Mouse (Mus musculus) heart, embryonic 12.5 days (tissue): Measurements from ENCODE around the gene Rbpjl. TPM values are rescaled to one million over a fixed set of nuclear protein-coding genes. Genes with fewer than 3 reads are reported as not detected.

Experiments used
- ATAC-seq: fragments of 200-750 bp; cut with Nextera tagmentation; 2 replicates; pipeline ENCODE4 v1.8.0; 2017; ENCODE audit warnings: moderate TSS enrichment, moderate library complexity; ENCODE audit not compliant: insufficient number of reproducible peaks, low FRiP score
- H3K27ac ChIP-seq: fragments of 300-500 bp; sonication (generic); 2 replicates; pipeline ENCODE4 v1.5.1; 2016; ENCODE audit warnings: mild to moderate bottlenecking, moderate library complexity; ENCODE audit not compliant: poor library complexity, severe bottlenecking
- H3K27me3 ChIP-seq: fragments of 300-500 bp; sonication (generic); replicated peaks from 2 replicates; pipeline ENCODE4 v1.6.1; 2016; ENCODE audit warnings: mild to moderate bottlenecking, moderate library complexity
- H3K36me3 ChIP-seq: fragments of 300-500 bp; sonication (generic); 2 replicates; pipeline ENCODE4 v1.6.1; 2016; ENCODE audit warnings: mild to moderate bottlenecking, moderate library complexity
- H3K4me1 ChIP-seq: fragments of 300-500 bp; sonication (generic); replicated peaks from 2 replicates; pipeline ENCODE4 v1.6.1; 2016; ENCODE audit warnings: mild to moderate bottlenecking
- H3K4me2 ChIP-seq: fragments of 300-500 bp; sonication (generic); 2 replicates; pipeline ENCODE4 v1.6.1; 2016; ENCODE audit warnings: mild to moderate bottlenecking, moderate library complexity
- H3K4me3 ChIP-seq: fragments of 300-500 bp; sonication (generic); 2 replicates; pipeline ENCODE4 v1.5.1; 2016; ENCODE audit warnings: mild to moderate bottlenecking
- H3K9ac ChIP-seq: fragments of 300-500 bp; sonication (generic); 2 replicates; pipeline ENCODE4 v1.6.1; 2016; ENCODE audit warnings: mild to moderate bottlenecking, moderate library complexity
- H3K9me3 ChIP-seq: fragments of 300-500 bp; sonication (generic); replicated peaks from 2 replicates; pipeline ENCODE4 v1.6.1; 2016; ENCODE audit warnings: mild to moderate bottlenecking, moderate library complexity
- WGBS: fragments of 180-500 bp; shearing (Covaris S2); methylation state at CpG from one replicate; pipeline ENCODE4 v1.1.7; 2016; 5-methylcytosine and 5-hydroxymethylcytosine counted together
- polyA plus RNA-seq: library from polyadenylated mRNA; unstranded; fragments of >200 nt; fragmentation: Nextera tagmentation; extraction: Ambion mirVana; gene quantifications from 2 replicates; pipeline ENCODE4 v1.2.1, GENCODE M21; 2016

The Rbpjl gene
- polyA plus RNA-seq, 1 experiment from 2014 or later, result 0.19 TPM

DNA sequence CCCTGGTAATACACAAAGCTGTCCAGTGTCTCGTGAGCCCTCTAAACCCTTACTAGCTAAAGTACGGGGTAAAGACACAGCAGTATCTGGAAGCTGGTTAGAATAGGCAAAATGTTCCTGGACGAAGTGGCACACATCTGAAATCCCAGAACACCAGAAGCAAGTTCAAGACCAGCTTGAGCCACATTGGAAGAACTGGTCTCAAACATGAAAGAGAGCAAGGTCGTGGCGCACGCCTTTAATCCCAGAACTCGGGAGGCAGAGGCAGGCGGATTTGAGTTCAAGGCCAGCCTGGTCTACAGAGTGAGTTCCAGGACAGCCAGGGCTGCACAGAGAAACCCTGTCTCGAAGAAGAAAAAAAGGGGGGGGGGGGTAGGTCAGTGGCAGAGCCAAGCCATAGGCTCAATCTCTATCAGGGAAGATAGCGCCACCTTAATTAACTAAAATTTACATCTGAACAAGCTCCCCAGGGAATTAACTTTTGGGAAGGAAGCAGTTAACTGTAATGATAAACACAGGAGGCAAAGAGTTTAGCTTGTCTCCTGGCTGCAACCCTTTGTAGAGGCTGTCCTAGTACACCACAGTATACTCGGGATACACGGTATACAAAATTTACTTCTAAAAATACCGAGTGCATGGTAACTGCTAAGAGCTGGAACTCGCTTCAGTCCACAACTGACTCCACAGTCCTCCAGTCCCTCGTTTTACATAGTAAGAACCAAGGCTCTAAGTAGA is 27.1 kb downstream of the Rbpjl start:
- 48% methylated on average over 15 of the region's 15 CpGs for WGBS
- no peak for ATAC-seq
- Histone ChIP-seq H3K9me3 (no peaks in the 10 kb centered on the region), H3K4me3 (no peak overlapping the region), H3K9ac (no peak overlapping the region), H3K27ac (0 out of 2 replicates have a peak overlapping the region, but pooled peaks have one; percentile 8), H3K36me3 (peaks cover 39% of the 10 kb centered on the region), H3K27me3 (peaks cover 4% of the 10 kb centered on the region), H3K4me2 (no peak overlapping the region), H3K4me1 (peaks cover 56% of the 10 kb centered on the region)

DNA sequence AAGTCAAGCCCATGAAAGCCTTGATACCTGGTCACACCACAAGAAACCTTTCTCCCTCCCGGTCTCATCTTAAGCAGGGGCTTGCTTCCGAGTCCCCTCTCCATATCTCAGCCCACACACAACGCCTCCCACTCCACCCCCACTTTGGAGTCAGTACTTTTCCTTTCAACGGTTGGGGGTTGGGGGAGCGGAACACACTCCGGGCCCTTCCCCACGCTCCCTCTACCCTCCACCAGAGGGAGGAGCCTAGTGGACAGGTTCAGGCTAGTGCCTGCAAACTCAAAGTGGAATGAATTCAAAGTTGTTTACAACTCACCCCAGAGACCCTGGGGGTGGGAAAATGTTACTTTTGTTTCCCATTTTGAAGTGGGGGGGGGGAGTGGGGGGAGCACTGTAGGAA is 27.8 kb downstream of the Rbpjl start:
- Histone ChIP-seq H3K27ac (no peak overlapping the region), H3K36me3 (peaks cover 38% of the 10 kb centered on the region), H3K4me2 (peak overlapping the region; percentile 22), H3K4me1 (peaks cover 62% of the 10 kb centered on the region), H3K27me3 (peaks cover 4% of the 10 kb centered on the region), H3K9ac (no peak overlapping the region), H3K4me3 (no peak overlapping the region), H3K9me3 (no peaks in the 10 kb centered on the region)
- WGBS, result 5% methylated on average over 7 of the region's 7 CpGs
- ATAC-seq, result peak; percentile 49; the same call in 1 of the 2 replicates

DNA sequence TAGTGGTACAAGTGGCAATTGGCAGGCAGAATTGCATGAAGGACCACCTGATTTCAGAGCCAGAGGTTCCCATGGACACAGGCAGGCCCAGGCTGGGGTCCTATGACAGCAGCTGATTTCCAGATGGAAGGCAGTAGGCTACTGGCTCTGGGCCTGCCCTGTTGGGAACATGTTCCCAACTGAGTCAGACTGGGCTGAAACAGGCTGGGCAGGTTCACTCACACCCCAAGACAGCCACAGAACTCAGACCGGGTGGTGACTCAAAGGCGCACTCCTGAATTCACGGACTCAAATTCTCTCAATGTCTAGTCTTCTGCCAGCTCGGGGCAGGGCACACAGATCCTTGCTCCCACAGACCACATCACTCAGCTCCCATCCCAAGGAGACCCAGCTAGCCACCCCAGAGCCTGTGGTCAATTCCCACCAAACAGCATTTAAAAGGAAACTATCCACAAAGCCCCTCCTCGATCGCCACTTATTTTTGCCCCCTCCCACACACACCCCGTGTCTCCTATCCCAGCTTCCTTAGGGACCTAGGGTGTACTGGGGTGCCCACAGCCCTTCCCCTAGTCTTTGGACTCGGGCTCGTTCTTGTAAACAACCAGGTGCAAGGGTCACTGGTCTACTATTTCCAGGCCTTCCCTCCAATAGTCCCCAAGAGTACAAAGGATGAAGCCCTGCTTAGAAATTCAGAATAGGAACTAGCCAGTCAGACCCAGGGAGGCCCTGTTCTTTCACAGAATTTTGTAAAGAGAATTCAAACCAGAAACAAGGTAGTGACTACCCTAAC is 28.9 kb downstream of the Rbpjl start:
- no peak for ATAC-seq
- H3K36me3 ChIP-seq, result peaks cover 28% of the 10 kb centered on the region
- H3K27ac ChIP-seq, result peak overlapping the region; percentile 65
- WGBS, result 70% methylated on average over 9 of the region's 9 CpGs
- H3K9ac ChIP-seq, result 0 out of 2 replicates have a peak overlapping the region, but pooled peaks have one; percentile 27
- H3K4me3 ChIP-seq, result no peak overlapping the region
- H3K4me2 ChIP-seq, result peak overlapping the region; percentile 57
- peaks cover 70% of the 10 kb centered on the region for H3K4me1 ChIP-seq
- H3K9me3 ChIP-seq, result no peaks in the 10 kb centered on the region
- H3K27me3 ChIP-seq, result peaks cover 4% of the 10 kb centered on the region; the same call in 1 of the 2 replicates

DNA sequence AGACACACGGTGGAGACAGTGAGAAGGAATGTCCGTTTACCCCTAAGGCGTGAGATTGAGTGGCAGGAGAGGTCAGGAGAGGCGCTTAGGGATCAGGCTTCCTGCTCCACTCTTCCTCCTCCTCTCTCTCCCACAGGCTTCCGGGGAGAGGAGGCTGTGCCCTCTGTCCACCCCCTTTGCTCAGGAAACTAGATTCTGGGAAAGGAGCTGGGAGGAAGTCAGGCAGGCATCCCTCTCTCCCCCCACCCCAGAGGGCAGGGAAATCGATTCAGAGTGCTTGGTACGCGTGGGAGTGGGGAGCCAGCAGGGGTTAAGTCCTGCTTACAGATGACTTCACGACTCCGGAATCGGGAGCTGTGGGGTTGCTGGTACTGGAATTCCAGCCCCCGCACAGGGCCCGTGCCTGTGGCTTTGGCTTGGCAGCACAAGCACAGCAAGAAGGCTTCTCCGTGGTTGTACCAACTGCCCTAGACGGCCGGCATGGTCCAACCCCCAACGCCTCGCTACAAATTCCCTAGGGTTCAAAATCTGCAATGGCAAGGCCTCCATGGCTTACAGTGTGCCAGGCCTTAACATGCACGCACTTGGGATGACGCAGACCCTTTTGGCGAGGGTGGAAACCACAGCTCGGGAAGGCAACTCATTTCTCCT is 29.7 kb downstream of the Rbpjl start:
- Histone ChIP-seq H3K27ac (peak overlapping the region; percentile 65), H3K27me3 (peaks cover 4% of the 10 kb centered on the region; the same call in 1 of the 2 replicates), H3K4me2 (peak overlapping the region; percentile 57), H3K9ac (peak overlapping the region; percentile 55), H3K4me1 (peaks cover 78% of the 10 kb centered on the region), H3K4me3 (0 out of 2 replicates have a peak overlapping the region, but pooled peaks have one; percentile 2), H3K36me3 (peaks cover 21% of the 10 kb centered on the region), H3K9me3 (no peaks in the 10 kb centered on the region)
- ATAC-seq, result 0 out of 2 replicates have a peak, but pooled peaks have one; percentile 2
- WGBS, result 17% methylated on average over 22 of the region's 22 CpGs

DNA sequence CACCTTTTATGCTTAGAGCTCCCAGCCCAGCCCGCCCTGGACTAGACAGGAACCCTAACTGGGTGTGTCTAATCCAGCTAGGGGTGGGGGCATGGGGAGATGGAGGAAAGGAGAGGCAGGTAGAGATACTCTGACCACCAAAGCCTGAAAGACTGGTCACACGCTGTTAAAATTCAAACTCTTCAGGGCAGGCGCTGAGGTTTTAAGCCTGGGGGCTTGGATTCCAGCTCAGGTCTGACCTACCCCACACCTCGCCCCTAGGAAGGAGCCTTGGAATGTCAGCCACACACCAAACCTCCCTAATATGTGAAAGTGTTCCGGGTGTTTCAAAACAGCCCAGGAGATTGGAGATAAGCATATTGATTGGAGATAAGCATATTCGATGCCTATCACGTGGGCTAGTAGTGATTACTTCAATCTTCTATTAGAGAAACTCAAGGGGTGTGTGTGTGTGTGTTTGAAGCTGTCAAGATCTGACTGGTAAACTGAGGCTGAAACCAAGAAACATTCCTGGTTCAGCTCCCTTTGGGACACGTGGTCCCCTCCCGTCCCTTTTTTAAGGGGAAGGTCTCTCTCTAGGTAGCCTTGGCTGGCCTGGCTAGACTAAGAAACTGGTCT is 30.4 kb downstream of the Rbpjl start:
- H3K4me1 ChIP-seq, result peaks cover 85% of the 10 kb centered on the region
- H3K36me3 ChIP-seq, result peaks cover 14% of the 10 kb centered on the region
- 67% methylated on average over 9 of the region's 9 CpGs for WGBS
- peak overlapping the region; percentile 57 for H3K4me2 ChIP-seq
- H3K9me3 ChIP-seq, result no peaks in the 10 kb centered on the region
- H3K4me3 ChIP-seq, result no peak overlapping the region
- 0 out of 2 replicates have a peak overlapping the region, but pooled peaks have one; percentile 4 for H3K9ac ChIP-seq
- ATAC-seq, result no peak
- peak overlapping the region; percentile 65 for H3K27ac ChIP-seq
- peaks cover 4% of the 10 kb centered on the region; the same call in 1 of the 2 replicates for H3K27me3 ChIP-seq

DNA sequence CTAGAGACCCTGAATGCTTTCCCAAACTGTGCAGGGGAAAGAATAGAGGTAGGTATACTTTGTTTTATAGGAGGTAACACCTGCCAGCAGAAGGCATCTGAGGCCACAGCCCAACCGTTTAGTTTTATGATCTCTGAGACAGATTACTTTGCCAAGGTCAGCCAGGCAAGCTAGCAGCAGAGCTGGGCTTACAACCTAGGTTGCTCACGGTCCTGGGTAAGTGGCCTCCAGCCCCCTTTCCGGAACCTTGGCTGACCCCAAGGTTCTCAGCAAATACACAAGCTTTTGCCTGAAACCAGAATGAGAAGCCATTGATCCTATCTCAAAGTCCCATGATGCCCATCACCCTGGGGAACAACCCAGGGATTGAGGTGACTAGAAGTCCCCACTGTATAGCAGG is 31.7 kb downstream of the Rbpjl start:
- no peak for ATAC-seq
- 0 out of 2 replicates have a peak, but pooled peaks cover under 1% of the 10 kb centered on the region for H3K36me3 ChIP-seq
- H3K27me3 ChIP-seq, result 0 out of 2 replicates have a peak, but pooled peaks cover under 1% of the 10 kb centered on the region
- H3K27ac ChIP-seq, result no peak overlapping the region
- no peaks in the 10 kb centered on the region for H3K9me3 ChIP-seq
- WGBS, result 71% methylated on average over 3 of the region's 3 CpGs
- H3K4me3 ChIP-seq, result no peak overlapping the region
- no peak overlapping the region for H3K9ac ChIP-seq
- H3K4me1 ChIP-seq, result peaks cover 91% of the 10 kb centered on the region
- H3K4me2 ChIP-seq, result no peak overlapping the region

DNA sequence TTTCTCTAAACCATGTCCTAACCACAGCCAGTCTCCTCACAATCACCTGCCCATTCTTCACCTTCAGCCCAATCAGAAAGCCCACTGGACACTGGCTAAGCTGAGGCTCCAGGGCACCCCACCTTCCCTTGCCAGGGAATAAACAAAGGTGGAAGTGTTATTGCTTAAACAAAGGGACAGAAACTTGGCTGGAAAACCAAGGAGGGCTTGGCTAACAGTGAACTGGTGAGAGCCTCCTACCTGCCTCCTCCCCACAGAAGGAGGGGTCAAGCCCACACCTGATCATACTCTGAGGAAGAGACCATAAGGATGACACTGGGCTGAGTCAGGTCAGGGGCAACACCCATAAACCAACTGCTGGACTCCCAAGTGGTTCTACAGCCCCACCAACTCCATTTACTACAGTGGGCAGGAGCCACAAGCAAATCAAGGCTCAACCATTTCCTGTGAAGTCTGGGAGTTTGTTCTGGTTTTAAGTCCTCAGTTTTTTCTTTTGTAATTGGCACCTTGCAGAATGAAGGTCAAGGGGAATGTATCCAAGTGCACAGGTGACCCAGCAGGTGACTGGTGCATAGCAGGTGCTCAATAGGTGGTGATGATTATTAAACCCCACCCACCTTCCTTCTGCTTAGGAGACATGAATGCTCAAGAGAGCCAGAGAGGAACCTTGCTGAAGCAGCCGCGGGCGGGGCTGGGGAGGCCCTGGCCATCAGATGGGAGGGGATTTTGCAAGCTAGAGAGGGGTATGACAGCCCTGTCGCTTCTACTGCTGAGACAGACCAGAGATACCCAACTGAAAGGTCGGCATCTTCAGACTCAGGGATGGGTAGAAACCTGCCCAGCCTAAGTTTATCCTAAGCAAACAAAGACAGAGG is 32.5 kb downstream of the Rbpjl start:
- H3K4me2 ChIP-seq, result no peak overlapping the region; the same call in 1 of the 2 replicates
- 0 out of 2 replicates have a peak overlapping the region, but pooled peaks have one; percentile 3 for H3K27ac ChIP-seq
- ATAC-seq, result no peak
- peaks cover 94% of the 10 kb centered on the region for H3K4me1 ChIP-seq
- no peaks in the 10 kb centered on the region for H3K27me3 ChIP-seq
- no peak overlapping the region for H3K9ac ChIP-seq
- H3K4me3 ChIP-seq, result no peak overlapping the region
- 31% methylated on average over 5 of the region's 5 CpGs for WGBS
- no peaks in the 10 kb centered on the region for H3K9me3 ChIP-seq
- no peaks in the 10 kb centered on the region for H3K36me3 ChIP-seq

DNA sequence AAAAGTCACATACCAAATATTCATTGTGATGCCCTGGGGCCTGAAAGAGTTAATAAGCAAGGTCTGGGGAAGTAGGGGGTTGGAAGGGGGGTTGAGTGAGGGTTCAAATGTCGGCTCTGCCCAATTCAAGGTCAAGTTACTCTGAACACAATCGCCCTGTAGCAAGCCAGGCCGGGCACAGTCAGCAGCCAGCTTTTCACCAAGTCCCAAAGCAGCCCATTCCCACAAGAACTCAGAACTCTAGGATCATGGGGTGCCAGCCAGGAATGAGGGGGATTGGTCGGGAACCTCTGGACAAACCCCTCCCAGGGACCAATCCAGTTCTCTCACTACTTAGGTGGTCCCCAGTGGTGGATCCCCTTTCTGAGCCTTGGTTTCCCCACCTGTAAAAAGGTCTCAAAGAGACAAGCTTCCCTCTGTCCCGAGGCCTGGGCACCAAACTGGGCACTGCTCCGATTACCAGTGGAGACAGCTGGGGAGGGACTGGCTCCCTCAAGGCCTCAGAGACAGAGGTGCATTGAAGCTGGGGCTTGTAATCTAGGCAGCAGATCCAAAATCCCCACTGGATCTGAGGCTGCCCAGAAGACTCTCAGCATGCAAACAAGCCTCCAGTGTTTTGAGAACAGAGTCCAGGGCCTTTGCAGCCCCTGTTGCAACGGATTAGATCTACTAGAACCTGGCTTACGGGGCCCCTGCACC is 33.4 kb downstream of the Rbpjl start:
- Histone ChIP-seq H3K9me3 (no peaks in the 10 kb centered on the region), H3K27me3 (peaks cover 4% of the 10 kb centered on the region; the same call in 1 of the 2 replicates), H3K9ac (peak overlapping the region; percentile 21), H3K4me1 (peaks cover 93% of the 10 kb centered on the region), H3K36me3 (no peaks in the 10 kb centered on the region), H3K27ac (peak overlapping the region; percentile 50), H3K4me2 (peak overlapping the region; percentile 6; the same call in 1 of the 2 replicates), H3K4me3 (no peak overlapping the region)
- WGBS, result 23% methylated on average over 8 of the region's 8 CpGs
- no peak for ATAC-seq

DNA sequence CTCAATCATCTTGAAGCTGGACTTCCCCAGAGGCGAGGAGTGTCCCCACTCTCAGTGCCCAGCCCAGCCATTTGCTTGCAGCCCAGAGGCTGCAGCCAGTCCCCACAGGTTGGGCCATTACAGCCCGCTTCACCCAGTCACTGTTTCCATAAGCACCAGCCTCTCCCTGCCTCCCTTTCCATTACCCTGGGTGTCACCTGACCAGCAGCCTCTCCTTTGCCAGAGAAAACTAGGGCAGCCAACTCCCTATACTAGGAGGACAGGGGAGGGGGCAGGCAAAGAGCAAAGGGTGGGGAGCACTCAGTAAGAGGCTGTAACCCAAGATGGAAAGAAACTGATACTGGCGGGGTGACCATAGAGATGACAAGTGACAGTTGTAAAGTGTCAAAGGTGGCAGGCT is 34.0 kb downstream of the Rbpjl start:
- ATAC-seq, result peak; percentile 34
- no peaks in the 10 kb centered on the region for H3K36me3 ChIP-seq
- peaks cover 4% of the 10 kb centered on the region; the same call in 1 of the 2 replicates for H3K27me3 ChIP-seq
- WGBS, result 46% methylated on average over 3 of the region's 3 CpGs
- H3K4me1 ChIP-seq, result peaks cover 93% of the 10 kb centered on the region
- peak overlapping the region; percentile 50; the same call in 1 of the 2 replicates for H3K27ac ChIP-seq
- 0 out of 2 replicates have a peak overlapping the region, but pooled peaks have one; percentile 5 for H3K4me2 ChIP-seq
- H3K9ac ChIP-seq, result peak overlapping the region; percentile 21
- no peaks in the 10 kb centered on the region for H3K9me3 ChIP-seq
- no peak overlapping the region for H3K4me3 ChIP-seq
